ENCODE assay signal across 10 mouse cellular contexts in genomic region chr7:133555786-133556492, GRCm38 (mm10). TPM values are rescaled to one million over a fixed set of nuclear protein-coding genes. Genes with fewer than 3 reads are reported as not detected.
DNase-seq lines count a peak whose midpoint lies in the region; ATAC-seq lines count a peak whose summit lies in the region.
"Had no signal": no experiment of that assay in that cellular context is flagged by ENCODE, and none has a peak within 500 bp of the region (broad histone marks: within the 10 kb centered on the region; RNA-seq: fewer than 3 reads in every experiment).

No protein-coding gene starts in this region.

- ATAC-seq in embryonic facial prominence, embryonic 14.5 days (ENCODE audit: low read depth), result no peak

- H3K4me3 ChIP-seq in embryonic facial prominence, embryonic 14.5 days (ENCODE audit: low read depth, low read length), result no peak overlapping the region
- H3K4me3 ChIP-seq: limb, embryonic 12.5 days had no signal

- 56% methylated on average over 8 of the region's 8 CpGs for WGBS in embryonic facial prominence, embryonic 14.5 days

- no peaks in the 10 kb centered on the region for H3K9me3 ChIP-seq in embryonic facial prominence, embryonic 14.5 days (ENCODE audit: control insufficient read depth, low read length)
- H3K9me3 ChIP-seq: limb, embryonic 12.5 days had no signal

- H3K27me3 ChIP-seq in embryonic facial prominence, embryonic 14.5 days (replicated peaks; ENCODE audit: control insufficient read depth, insufficient read depth, low read length), result no peaks in the 10 kb centered on the region
- H3K27me3 ChIP-seq: limb, embryonic 12.5 days had no signal

- no peak overlapping the region for H3K4me2 ChIP-seq in embryonic facial prominence, embryonic 14.5 days (ENCODE audit: low read depth, low read length)
- H3K4me2 ChIP-seq: limb, embryonic 12.5 days had no signal

- H3K9ac ChIP-seq in embryonic facial prominence, embryonic 14.5 days (ENCODE audit: low read depth, low read length), result no peak overlapping the region
- H3K9ac ChIP-seq: limb, embryonic 12.5 days had no signal

- no peaks in the 10 kb centered on the region for H3K4me1 ChIP-seq in embryonic facial prominence, embryonic 14.5 days (ENCODE audit: control insufficient read depth, insufficient read depth, low read length)
- H3K4me1 ChIP-seq: limb, embryonic 12.5 days had no signal

- H3K36me3 ChIP-seq in embryonic facial prominence, embryonic 14.5 days (ENCODE audit: control insufficient read depth, insufficient read depth, low read length), result no peaks in the 10 kb centered on the region
- H3K36me3 ChIP-seq: limb, embryonic 12.5 days had no signal

- no peak overlapping the region for H3K27ac ChIP-seq in embryonic facial prominence, embryonic 14.5 days (replicated peaks; ENCODE audit: low read depth, low read length)
- H3K27ac ChIP-seq: limb, embryonic 12.5 days had no signal

- DNase-seq in heart, postnatal 4 days, result peak; percentile 12
- no peak for DNase-seq in heart, adult 8-10 months (ENCODE audit: low spot score)
- DNase-seq in thymus, postnatal 4 days, result peak; percentile 9
- DNase-seq in thymus, postnatal 0 days (ENCODE audit: low spot score), result no peak
- DNase-seq in embryonic facial prominence, embryonic 14.5 days (ENCODE audit: low spot score), result peak; percentile 13
- peak; percentile 23 for DNase-seq in yolk sac, embryonic 10.5 days (ENCODE audit: low spot score)
- no peak for DNase-seq in layer of hippocampus, adult 9-10 months (ENCODE audit: low spot score)
- no peak for DNase-seq in gastrocnemius, postnatal 10 days

RNA-seq across cellular contexts. Expression of gene Tex36, which starts 46.0 kb away (rescaled TPM):
- total RNA-seq in heart, postnatal 4 days (2021), result not detected
- total RNA-seq in heart, adult 8-10 months (2022), result not detected
- polyA plus RNA-seq in thymus, postnatal 0 days (2015; fragmentation: Nextera tagmentation; extraction: Ambion mirVana), result not detected in 2 replicates
- polyA plus RNA-seq in embryonic facial prominence, embryonic 14.5 days (2014; fragmentation: Nextera tagmentation; extraction: Ambion mirVana), result not detected in 2 replicates
- not detected for total RNA-seq in gastrocnemius, postnatal 10 days (2021)
- polyA plus RNA-seq: limb, embryonic 12.5 days; neural tube, embryonic 14.5 days had no signal

Comparison
In these comparisons a context has a peak if more than half of its experiments do, and no peak if none do; other contexts are left out.
1. DNase-seq: peak in heart, postnatal 4 days (single experiment), thymus, postnatal 4 days (single experiment), embryonic facial prominence, embryonic 14.5 days (single experiment) and yolk sac, embryonic 10.5 days (single experiment); none in heart, adult 8-10 months (single experiment), thymus, postnatal 0 days (single experiment), layer of hippocampus, adult 9-10 months (single experiment) and gastrocnemius, postnatal 10 days (single experiment).